Mouse (Mus musculus): Measurements from ENCODE around the gene Cnn2. TPM values are rescaled to one million over a fixed set of nuclear protein-coding genes. Genes with fewer than 3 reads are reported as not detected.

Cnn2 gene
- polyA plus RNA-seq, 1 experiment = 4.4 TPM

GRCm38 (mm10) chr10:79959847-79960601, 28.4 kb upstream of the Cnn2 start, which contains the start of gene Wdr18:
TSS of gene Wdr18 (plus strand) at chr10:79960152.
- Histone ChIP-seq H3K36me3 (ENCODE audit: control insufficient read depth, insufficient read depth, low read length) (no peaks in the 10 kb centered on the region; the same call in 1 of the 2 replicates), H3K27ac (ENCODE audit: control insufficient read depth, insufficient read depth, low read depth, low read length) (peak within 1 kb of the TSS; percentile 77), H3K27me3 (ENCODE audit: control insufficient read depth, insufficient read depth, low read length) (no peaks in the 10 kb centered on the region), H3K4me3 (ENCODE audit: control insufficient read depth, low read depth, low read length) (peak within 1 kb of the TSS; percentile 92), H3K4me1 (ENCODE audit: control insufficient read depth, insufficient read depth, low read length) (peaks cover 4% of the 10 kb centered on the region)
- TF ChIP-seq CTCF (IDR thresholded peaks at IDR 0.05; ENCODE audit: control insufficient read depth, insufficient read depth, insufficient replicate concordance, low read depth, low read length) (peak; percentile 98), POLR2A (IDR thresholded peaks at IDR 0.05; ENCODE audit: control insufficient read depth, low read depth, low read length) (peak; percentile 72)

- no peaks in the 10 kb centered on the region for H3K27me3 ChIP-seq (ENCODE audit: control insufficient read depth, insufficient read depth, low read length)
- peaks cover 4% of the 10 kb centered on the region for H3K4me1 ChIP-seq (ENCODE audit: control insufficient read depth, insufficient read depth, low read length)
- H3K4me3 ChIP-seq (ENCODE audit: control insufficient read depth, low read depth, low read length) = peak overlapping the region; percentile 92
- H3K36me3 ChIP-seq (ENCODE audit: control insufficient read depth, insufficient read depth, low read length) = no peaks in the 10 kb centered on the region; the same call in 1 of the 2 replicates
- no peak overlapping the region; the same call in 1 of the 2 replicates for H3K27ac ChIP-seq (ENCODE audit: control insufficient read depth, insufficient read depth, low read depth, low read length)
- no peak for TF ChIP-seq CTCF (IDR thresholded peaks at IDR 0.05; ENCODE audit: control insufficient read depth, insufficient read depth, insufficient replicate concordance, low read depth, low read length)
- TF ChIP-seq POLR2A (IDR thresholded peaks at IDR 0.05; ENCODE audit: control insufficient read depth, low read depth, low read length) = no peak
Observed at GRCm38 (mm10) chr10:79960671-79961294, 27.6 kb upstream of the Cnn2 start.

- H3K36me3 ChIP-seq (ENCODE audit: control insufficient read depth, insufficient read depth, low read length) = no peaks in the 10 kb centered on the region; the same call in 1 of the 2 replicates
- H3K27me3 ChIP-seq (ENCODE audit: control insufficient read depth, insufficient read depth, low read length) = no peaks in the 10 kb centered on the region
- H3K4me1 ChIP-seq (ENCODE audit: control insufficient read depth, insufficient read depth, low read length) = peaks cover 7% of the 10 kb centered on the region
- no peak overlapping the region for H3K27ac ChIP-seq (ENCODE audit: control insufficient read depth, insufficient read depth, low read depth, low read length)
- TF ChIP-seq CTCF (IDR thresholded peaks at IDR 0.05; ENCODE audit: control insufficient read depth, insufficient read depth, insufficient replicate concordance, low read depth, low read length) = no peak
- TF ChIP-seq POLR2A (IDR thresholded peaks at IDR 0.05; ENCODE audit: control insufficient read depth, low read depth, low read length) = no peak
- no peak overlapping the region for H3K4me3 ChIP-seq (ENCODE audit: control insufficient read depth, low read depth, low read length)
Observed at GRCm38 (mm10) chr10:79964727-79965126, 23.7 kb upstream of the Cnn2 start.

DNA sequence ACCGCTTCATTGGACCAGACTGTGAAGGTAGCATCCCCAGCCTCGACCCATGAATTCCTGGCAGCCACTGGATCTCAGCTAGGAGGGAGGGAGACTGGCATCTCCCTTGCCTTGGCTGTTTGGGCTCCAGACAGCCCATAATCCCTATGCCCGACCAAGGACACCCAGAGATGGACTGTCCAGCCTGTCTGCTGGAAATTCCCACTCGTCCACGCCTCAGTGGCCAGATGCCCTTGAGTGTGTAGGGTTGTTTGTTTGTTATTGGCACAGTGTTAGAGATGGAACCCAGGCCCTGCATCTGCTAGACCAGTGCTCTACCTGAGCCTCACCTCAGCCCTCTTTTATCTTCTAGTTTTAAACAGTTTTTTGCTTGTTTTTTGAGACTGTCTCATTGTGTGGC, 23.1 kb upstream of the Cnn2 start:
- Histone ChIP-seq H3K4me3 (ENCODE audit: control insufficient read depth, low read depth, low read length) (no peak overlapping the region), H3K36me3 (ENCODE audit: control insufficient read depth, insufficient read depth, low read length) (no peaks in the 10 kb centered on the region; the same call in 1 of the 2 replicates), H3K27me3 (ENCODE audit: control insufficient read depth, insufficient read depth, low read length) (no peaks in the 10 kb centered on the region), H3K4me1 (ENCODE audit: control insufficient read depth, insufficient read depth, low read length) (peaks cover 7% of the 10 kb centered on the region), H3K27ac (ENCODE audit: control insufficient read depth, insufficient read depth, low read depth, low read length) (no peak overlapping the region)
- TF ChIP-seq CTCF (IDR thresholded peaks at IDR 0.05; ENCODE audit: control insufficient read depth, insufficient read depth, insufficient replicate concordance, low read depth, low read length) = no peak

- Histone ChIP-seq H3K4me3 (ENCODE audit: control insufficient read depth, low read depth, low read length) (no peak overlapping the region), H3K36me3 (ENCODE audit: control insufficient read depth, insufficient read depth, low read length) (no peaks in the 10 kb centered on the region; the same call in 1 of the 2 replicates)
Observed at GRCm38 (mm10) chr10:79966886-79967400, 21.4 kb upstream of the Cnn2 start.

DNA sequence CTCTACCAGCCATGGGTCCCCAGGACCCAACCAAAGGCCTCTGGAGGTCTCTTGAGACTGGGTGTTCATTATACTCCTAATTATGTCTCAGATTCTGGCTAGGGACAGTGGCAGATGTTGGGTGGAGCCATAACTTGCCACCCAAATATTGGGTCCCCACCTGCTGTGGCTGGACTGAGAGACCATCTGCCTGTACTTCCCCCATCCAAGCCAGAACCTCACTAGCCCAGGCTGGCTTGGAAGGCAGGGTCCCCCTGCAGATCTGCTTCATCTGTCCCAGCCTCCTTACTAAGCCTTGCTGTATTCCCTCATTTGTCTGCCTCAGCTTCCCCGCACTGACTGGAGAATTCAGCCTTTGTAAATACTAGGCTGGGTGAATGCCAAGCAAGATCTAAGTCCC, 20.2 kb upstream of the Cnn2 start:
- Histone ChIP-seq H3K4me1 (ENCODE audit: control insufficient read depth, insufficient read depth, low read length) (peaks cover 12% of the 10 kb centered on the region), H3K27me3 (ENCODE audit: control insufficient read depth, insufficient read depth, low read length) (no peaks in the 10 kb centered on the region), H3K27ac (ENCODE audit: control insufficient read depth, insufficient read depth, low read depth, low read length) (no peak overlapping the region), H3K36me3 (ENCODE audit: control insufficient read depth, insufficient read depth, low read length) (no peaks in the 10 kb centered on the region), H3K4me3 (ENCODE audit: control insufficient read depth, low read depth, low read length) (no peak overlapping the region)
- no peak for TF ChIP-seq CTCF (IDR thresholded peaks at IDR 0.05; ENCODE audit: control insufficient read depth, insufficient read depth, insufficient replicate concordance, low read depth, low read length)
- TF ChIP-seq POLR2A (IDR thresholded peaks at IDR 0.05; ENCODE audit: control insufficient read depth, low read depth, low read length) = no peak

More at GRCm38 (mm10) chr10:79966886-79967400, 21.4 kb upstream of the Cnn2 start:
- H3K27ac ChIP-seq (ENCODE audit: control insufficient read depth, insufficient read depth, low read depth, low read length) = no peak overlapping the region
- peaks cover 12% of the 10 kb centered on the region for H3K4me1 ChIP-seq (ENCODE audit: control insufficient read depth, insufficient read depth, low read length)
- TF ChIP-seq POLR2A (IDR thresholded peaks at IDR 0.05; ENCODE audit: control insufficient read depth, low read depth, low read length) (no peak), CTCF (IDR thresholded peaks at IDR 0.05; ENCODE audit: control insufficient read depth, insufficient read depth, insufficient replicate concordance, low read depth, low read length) (no peak)
- no peaks in the 10 kb centered on the region for H3K27me3 ChIP-seq (ENCODE audit: control insufficient read depth, insufficient read depth, low read length)

GRCm38 (mm10) chr10:79969124-79969568, 19.2 kb upstream of the Cnn2 start:
- no peaks in the 10 kb centered on the region for H3K27me3 ChIP-seq (ENCODE audit: control insufficient read depth, insufficient read depth, low read length)
- peaks cover 12% of the 10 kb centered on the region for H3K4me1 ChIP-seq (ENCODE audit: control insufficient read depth, insufficient read depth, low read length)
- TF ChIP-seq POLR2A (IDR thresholded peaks at IDR 0.05; ENCODE audit: control insufficient read depth, low read depth, low read length) = no peak
- TF ChIP-seq CTCF (IDR thresholded peaks at IDR 0.05; ENCODE audit: control insufficient read depth, insufficient read depth, insufficient replicate concordance, low read depth, low read length) = no peak
- H3K27ac ChIP-seq (ENCODE audit: control insufficient read depth, insufficient read depth, low read depth, low read length) = no peak overlapping the region
- H3K36me3 ChIP-seq (ENCODE audit: control insufficient read depth, insufficient read depth, low read length) = no peaks in the 10 kb centered on the region
- no peak overlapping the region for H3K4me3 ChIP-seq (ENCODE audit: control insufficient read depth, low read depth, low read length)

Measured in testis, adult 2 months (tissue).